Mouse (Mus musculus) heart, adult 9 months (tissue): ENCODE results near the gene Hdgf.
A peak's percentile ranks its signal among the peaks of the same experiment; 100 is the strongest.
"Not testable (repeated sequence)": the region's sequence is repeated elsewhere in the genome, so short reads cannot be mapped to it uniquely, and the experiment has no call there.

Experiments
- DNase-seq, 2 experiments: peaks; one replicate each; pipeline ENCODE4 v3.0.0; 2022; ENCODE audit warnings: low spot score in 2 of 2

Hdgf gene

DNA sequence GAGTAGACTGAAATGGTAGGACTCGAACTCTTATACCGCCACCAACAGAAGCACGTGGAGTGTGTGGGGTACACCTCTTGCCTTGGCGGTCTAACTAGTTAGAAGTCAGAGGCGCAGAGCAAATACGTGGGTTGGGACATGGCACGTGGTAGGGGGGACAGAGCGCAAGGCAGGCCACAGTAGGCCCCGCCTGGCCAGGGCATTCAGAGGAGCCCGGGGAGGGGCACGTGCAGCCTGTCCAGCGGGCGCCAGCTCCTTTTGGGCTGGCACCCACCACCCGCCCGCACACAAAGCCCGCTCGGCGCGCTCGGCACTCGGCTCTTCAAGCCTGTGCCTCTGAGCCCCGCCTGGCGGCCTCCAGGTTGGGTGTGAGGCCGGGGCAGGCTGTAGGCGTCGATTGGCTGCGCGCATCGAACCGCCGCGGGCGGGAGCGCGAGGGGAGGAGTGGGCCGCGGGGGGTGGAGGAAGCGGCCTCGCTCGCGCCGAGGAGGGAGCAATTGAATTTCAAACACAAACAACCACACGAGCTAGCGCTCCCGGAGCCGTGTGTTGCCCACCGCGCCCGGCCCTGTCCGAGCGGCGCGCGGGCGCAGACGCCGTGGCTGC, at the start of gene Hdgf:
Hdgf (plus strand) TSS at position 442 of the 606 bp plus-strand sequence.
- peak; percentile 95 for DNase-seq

DNA sequence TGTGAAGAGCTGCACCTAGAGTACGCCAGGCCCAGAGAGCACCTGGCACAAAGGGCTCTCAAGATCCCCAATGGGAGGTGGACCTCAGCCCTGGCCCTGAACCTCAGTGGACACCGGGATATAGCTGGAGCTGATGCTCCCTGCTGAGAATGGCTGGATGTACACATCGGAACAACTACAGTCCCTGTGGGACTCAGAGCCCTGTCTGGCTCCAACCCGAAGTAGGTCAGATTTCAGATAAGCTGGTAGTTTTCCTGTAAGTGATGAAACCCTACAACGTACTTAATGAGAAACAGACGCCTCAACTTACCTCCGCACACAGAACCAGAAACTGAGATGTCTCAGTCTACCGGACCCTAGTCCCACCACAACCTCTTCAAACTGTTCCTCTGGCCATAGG, 48.5 kb upstream of the Hdgf start:
- DNase-seq = no peak

DNA sequence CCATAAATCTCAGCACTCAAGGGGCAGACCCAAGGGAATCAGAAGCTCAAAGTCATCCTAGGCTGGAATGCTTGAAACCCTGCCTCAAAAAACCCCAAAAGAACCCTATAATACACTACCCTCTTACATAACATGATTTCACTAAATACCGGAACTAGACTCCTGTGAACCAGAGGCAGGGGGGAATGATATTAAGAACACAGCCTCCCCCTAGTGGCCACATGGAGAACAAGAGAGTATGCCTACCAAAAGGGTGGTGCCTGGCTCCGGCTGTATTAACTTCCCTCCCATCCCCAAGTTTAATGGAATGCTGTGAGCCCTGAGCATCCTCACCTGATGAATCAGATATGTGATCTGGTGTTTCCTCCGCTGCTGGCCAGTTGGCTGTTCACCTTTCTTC, 46.3 kb upstream of the Hdgf start:
- DNase-seq = peak; percentile 63 to 72

DNA sequence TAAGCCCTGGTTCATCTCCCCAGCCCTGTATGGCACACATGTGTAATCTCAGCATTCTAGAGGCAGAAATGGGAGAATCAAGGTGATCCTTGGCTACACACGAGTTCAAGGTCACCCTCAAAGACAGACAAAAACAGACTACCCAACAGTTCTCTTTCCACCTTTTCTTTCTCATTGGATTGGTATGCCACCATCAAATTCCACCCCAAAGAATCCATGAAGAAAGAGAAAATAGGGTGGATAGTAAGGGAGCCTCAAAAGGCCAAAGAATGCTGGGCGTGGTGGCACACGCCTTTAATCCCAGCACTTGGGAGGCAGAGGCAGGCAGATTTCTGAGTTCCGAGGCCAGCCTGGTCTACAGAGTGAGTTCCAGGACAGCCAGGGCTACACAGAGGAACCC, 42.0 kb upstream of the Hdgf start:
- DNase-seq = not testable (repeated sequence)

DNA sequence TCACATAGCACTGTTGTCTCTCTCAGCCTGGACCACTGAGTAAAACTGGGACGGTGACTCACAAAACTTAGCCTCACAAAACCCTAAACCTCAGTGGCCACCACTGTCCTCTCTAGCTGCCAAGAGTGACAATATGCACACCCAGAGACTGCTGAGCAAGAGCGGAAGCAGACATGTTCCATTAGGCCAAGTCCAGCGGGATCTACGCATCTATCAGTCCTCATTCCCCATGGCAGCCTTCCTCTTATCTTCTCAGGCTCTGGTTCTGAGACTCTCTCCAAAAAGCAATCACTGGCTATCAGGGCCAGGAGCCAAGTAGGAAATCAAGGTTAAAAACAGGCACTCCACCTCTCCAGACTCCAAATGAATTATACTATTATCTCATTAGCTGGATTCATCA, 28.4 kb upstream of the Hdgf start:
- no peak for DNase-seq

DNA sequence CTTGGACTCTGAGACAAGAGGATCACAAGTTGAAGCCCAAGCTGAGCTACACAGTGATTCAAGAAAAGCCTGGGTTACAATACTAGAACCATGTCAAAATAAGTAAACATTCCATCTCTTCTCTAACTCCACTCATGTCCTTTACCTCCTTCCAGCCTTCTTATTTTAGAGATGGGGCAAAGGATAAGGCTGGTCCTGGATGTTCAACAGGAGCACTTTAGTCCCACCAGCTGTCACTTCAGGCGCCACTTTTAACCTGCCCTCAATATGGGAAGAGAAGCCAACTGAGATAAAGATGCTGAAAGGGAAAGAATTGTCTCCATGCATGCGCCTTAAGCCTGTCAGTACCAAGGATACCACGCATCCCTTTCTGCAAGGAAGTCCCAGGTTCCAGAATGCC, 21.8 kb upstream of the Hdgf start:
- no peak for DNase-seq

DNA sequence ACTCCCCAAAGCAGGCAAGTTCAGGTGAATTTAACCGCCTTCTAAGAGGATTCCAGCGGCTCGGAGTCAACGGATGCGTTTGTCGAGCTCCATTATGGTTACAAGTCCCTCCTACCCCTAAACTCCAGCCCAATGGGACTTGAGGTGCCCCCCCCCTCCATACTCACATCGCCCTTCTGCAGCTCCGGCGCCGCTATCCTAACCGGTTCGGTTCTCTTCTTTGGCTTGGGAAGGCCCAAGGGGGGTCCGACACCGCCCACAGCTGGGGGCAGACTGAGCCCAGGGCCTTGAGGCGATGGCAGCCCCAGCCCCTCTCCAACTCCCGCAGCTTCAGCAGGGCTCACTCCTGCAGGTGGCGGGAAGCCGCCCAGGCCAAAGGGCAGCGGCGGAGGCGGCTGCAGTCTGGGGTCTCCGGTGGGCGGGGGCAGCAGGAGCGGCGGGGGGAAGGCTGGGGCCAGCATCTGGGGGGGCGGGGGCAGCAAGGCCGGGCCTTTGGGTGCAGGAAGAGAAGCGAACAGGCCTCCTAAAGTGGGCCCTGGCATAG, 21.3 kb upstream of the Hdgf start:
- peak in 1 of 2 experiments; percentile 46 for DNase-seq

DNA sequence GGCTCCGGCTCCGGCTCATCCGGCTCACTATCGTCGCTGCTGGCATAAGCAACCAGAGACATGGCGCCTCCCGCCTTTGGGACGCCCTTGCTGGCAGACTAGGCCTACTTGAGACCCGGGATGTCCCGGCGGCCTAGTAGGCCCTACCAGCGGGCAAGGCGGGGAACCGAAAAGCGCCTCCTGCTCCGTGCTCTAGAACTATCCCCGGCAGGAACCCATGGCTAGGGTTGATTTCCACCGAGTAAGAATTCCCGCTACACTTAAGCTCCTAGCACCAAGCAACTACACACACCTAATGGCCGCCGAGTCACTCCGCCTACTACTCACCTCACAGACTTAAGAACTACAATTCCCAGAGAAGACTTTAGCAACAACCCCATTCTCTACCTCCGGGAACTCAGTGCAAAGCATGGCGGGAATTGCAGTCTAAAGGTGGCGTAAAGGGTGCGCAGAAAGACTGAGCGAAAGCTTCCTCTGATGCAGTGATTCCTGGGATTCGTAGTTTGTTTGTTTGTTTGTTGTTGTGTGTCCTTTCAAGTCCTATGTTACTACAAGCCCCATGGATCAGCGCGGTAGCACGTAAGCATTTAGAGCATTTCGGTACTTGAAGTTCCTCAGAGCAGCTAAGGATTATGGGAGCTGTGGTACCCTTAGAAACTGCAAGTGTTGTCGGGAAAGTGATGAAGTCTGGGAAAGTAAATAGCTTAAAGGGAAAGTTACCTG, 20.7 kb upstream of the Hdgf start, which contains the start of gene Prcc:
Prcc (minus strand) TSS at position 328 of the 723 bp plus-strand sequence.
- DNase-seq = peak; percentile 98 to 99

DNA sequence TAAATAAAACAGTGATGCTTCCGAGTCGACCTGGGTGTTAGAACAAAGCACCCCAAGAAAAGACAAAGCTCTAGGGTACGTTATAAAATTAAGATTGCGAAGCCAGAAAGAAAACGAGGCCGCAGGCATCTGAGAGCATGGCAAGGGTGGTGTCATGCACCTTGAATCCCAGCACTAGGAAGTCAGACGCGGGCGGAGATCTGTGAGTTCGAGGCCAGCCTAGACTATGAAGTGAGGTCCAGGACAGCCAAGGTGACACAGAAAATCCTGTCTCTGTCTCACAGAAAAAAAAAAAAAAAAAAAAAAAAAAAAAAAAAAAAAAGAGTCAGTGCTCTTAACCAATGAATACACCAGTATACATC, 20.1 kb upstream of the Hdgf start:
- DNase-seq = no peak

DNA sequence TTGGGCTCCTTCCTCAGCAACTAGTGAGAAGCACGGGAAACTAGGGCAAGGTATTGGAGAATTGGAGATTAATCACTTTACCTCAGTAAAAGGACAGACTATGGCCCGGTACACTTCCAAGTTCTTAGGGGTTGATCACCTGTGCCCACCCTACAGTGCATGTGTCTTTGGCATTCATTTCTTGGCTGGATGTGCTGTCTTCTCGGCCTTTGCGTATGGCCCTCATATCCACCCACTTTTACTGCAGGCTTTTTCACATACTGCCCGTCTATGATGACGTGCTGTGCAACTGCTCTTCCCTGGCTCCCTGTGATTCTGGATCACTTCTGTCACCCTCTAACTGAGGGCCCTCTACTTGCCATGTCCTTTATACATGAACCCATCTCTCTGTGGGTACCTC, 19.7 kb upstream of the Hdgf start:
- DNase-seq = peak in 1 of 2 experiments; percentile 8

DNA sequence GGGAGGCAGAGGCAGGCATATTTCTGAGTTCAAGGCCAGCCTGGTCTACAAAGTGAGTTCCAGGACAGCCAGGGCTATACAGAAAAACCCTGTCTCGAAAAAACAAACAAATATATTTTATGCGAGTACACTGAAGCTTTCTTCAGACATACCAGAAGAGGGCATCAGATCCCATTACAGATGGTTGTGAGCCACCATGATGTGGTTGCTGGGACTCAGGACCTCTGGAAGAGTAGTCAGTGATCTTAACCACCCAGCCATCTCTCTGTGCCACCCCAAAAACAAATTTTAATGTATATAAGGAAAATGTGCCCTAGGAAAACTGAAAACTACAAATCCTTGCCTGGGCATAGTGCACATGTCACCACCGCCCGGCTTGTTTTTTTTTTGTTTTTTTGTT, 18.7 kb upstream of the Hdgf start:
- not testable (repeated sequence) for DNase-seq

DNA sequence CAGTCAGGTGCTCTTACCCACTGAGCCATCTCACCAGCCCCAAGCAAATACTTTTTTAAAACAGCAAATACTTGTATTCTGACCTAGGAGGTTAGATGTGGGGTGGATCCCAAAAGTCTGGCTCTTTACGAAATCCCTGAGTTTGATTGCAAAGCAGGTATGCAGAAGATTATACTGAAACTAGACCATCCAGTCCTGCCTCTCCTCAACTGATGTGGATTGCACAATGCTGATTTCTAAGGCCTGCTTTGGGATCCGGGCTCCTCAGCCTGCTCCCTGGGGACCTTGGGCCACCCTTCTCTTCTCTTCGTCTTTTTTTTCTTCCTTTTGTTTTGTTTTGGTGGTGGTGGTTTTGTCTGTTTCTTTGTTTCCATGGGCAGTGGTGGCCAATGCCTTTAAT, 14.6 kb upstream of the Hdgf start:
- DNase-seq = no peak

DNA sequence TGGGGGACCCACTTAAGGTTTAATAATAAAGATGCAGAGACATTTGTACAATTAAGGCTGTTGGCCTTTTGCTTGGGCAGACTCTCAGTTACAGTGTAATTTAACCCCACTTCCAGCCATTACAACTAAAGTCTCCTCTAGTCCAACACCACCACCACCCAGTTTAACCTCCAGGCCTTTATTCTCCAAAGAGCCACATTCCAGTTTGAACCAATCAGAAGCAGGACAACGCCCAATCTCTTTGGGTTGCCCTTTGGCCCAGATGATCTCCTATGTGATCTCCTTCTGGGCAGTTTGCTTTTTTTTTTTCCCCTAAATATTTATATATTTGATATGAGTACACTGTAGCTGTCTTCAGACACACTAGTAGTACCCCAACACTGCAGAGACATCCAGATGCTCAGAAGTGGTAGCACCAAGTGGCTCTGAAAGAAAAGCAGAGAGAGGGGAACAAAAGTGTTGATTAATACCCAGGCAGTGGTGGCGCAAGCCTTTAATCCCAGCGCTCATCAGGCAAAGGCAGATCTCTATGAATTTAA, 12.7 kb upstream of the Hdgf start:
- no peak for DNase-seq

DNA sequence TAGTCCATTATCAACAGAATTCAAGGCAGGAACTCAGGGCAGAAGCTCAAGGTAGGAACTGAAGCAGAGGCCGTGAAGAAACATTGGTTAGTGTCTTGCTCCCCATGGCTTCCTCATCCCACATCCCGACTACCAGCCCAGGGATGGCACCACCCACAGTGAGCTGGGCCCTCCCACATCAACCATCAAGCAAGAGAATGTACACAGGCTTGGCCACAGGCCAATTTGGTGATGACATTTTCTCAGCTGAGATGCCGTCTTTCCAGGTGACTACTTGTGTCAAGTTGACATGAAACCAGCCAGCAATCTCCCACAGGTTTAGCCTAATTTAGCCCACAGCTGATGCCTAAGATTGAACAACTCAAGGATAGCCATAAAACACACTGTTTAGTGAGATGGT, 6.9 kb upstream of the Hdgf start:
- no peak for DNase-seq

DNA sequence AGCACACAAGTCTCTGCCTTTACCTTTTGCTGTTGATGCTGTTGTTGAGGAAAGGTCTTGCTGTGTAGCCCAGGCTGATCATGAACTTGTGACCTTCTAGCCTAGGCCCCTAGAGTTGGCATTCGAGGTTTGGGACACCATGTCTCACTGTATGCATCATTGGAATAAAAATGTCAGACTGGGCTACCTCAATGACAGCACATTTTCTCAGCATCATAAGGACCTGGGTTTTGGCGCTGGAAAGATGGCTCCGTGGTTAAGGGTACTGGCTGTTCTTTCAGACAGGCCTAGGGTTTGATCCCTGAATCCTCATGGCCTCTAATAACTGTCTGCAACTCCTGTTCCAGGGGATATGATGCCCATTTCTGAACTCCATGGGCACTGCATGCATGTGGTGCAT, 6.3 kb upstream of the Hdgf start:
- no peak for DNase-seq

DNA sequence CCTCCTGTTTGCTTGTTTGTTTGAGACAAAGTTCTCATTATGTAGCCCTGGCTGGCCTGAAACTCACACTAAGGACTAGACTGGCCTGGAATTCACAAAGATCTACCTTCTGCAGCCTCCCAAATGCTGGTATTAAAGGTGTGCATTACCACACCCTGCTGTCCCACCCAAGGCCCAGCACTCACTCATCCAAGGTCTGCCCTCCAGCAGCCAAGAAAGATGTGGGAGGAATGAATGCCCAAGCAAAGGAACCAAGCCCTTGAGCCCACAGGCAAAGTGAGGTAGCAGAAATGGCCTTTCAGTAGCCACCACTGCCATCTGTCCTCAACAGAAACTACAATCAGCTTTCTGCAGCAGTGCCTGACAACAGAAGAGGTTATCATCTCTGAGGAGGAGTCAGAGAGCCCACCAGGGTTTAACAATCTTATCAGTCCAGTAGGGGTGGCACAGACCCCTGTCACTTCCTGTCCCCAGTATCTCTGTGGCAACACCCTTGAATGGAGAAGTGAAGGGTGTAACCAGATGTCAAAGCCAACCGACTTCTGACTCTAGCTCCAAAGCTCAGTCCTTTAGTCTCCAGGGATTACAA, 5.0 kb upstream of the Hdgf start:
- DNase-seq = no peak

DNA sequence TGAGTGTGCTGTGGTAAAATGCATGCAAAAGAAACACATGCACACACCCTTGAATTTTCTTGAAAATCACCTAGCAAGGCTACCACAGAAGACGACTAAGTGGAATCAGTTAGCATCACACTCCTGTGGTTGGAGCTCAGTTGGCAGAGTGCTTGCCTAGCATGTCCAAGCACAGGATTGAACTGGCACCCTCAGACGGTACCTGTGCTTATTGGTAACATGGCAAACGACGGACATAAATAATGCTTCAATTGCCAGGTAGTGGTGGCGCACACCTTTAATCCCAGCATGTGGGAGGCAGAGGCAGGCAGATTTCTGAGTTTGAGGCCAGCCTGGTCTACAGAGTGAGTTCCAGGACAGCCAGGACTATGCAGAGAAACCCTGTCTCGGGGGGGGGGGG, 4.2 kb upstream of the Hdgf start:
- not testable (repeated sequence) for DNase-seq

DNA sequence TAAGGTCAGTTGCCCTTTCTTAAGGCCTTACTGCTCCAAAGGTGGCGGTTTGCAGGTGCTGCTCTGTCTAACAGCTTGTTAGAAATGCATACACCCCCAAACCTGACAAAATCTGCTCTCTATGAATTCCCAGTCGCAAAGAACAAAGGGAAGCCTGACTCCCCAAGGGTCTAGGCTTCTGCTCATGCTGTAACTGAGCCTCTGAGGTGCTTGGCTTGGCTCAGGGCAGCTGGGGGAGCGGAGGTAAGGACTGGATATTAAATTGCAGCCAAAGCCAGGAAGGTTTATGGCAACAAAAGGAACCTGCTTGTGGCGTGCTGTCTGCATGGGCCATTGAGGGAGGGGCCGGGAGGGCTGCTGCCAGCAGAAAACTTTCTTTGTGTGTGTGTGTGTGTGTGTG, 2.3 kb upstream of the Hdgf start:
- DNase-seq = no peak

DNA sequence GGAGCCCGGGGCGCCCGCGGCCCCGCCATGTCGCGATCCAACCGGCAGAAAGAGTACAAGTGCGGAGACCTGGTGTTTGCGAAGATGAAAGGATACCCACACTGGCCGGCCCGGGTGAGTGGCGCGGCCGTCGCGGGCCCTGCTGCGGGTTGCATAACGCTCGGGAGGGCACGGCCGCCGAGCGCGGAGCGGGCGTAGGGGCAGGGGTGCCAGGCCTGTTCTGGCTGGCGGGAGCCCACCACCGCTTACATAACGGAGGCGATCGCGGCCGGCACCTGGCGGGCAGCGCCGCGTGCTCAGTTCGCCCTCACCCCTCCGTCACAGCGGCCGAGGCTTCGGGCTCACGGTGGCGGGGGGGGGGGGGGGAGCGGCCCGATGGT, 470 bp downstream of the Hdgf start:
- peak; percentile 68 for DNase-seq

DNA sequence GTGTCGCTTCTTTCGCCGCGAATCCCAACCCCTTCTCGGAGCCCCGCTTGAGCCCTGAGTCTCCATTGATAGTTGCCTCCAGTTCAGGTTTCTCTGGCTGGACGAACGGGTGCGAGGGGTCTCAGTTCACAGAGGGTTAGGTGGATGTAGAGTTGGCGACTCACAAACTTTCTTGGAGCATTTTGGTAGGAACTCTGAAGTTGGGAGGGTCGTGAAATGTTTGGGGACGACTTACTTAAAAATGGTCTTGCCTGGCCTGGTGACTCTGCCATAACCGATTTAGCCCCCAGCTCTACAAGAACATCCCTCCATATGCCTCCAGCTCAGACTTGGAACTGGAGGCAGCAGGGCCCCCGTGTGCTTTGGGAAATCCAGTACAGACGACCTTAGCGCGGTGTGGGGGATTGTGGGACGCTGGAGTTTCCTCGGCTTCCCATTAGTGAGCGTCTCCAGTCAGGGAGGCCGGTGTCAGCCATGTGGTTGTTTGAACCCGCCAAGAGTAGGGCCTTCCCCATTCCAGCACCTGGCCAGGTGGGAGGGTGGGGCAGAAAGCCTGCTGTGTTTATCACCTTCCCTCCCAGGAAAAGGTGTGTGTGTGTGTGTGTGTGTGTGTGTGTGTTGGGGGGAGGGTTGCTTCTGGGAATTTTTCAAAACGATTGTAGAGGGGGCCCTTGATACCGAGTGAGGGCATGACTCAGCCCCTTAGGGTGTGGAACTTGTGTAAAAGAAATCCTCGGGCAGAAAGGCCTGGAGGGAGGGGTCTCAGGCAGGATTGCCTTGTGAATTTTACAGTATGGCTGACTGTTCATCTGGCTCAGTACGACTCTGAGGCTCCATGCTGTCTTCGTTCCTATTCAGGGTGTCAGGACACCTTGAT, 1.1 kb downstream of the Hdgf start:
- DNase-seq = no peak

DNA sequence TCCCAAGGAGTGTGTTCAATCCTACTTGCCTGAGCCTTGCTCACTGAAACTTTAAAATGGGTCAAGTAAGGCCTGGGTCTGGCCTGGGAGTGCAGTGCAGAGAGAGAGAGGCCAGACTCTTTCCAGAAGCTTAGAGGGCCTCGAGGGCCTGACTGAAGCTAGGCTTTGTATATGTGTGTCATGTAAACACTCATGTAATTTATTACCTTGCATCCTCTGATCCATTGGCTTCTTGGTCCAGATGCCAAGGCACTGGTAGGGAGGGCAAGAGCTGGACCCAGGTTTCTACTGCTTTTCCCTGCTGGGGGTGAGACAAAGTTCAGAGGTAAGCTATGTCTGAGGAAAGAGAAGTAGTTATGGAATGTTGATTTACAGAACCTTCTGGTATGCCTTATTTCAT, 1.8 kb downstream of the Hdgf start:
- no peak for DNase-seq

DNA sequence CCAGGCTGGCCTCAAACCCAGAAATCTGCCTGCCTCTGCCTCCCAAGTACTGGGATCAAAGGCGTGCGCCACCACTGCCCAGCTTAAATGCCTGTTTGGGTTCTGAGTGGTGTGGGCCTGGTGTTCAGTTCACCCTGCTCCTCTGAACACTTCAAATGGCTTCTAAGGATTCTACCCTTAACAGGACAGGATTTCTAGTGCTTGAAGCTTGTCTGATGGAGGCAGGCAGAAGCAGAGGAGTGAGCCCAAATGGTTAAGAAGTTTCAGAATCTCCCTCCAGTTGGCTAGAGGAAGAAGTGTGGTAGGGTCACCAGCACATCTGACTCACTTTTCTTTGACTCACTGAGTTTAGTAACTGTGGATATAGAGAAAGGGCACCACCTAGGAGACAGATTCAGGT, 3.3 kb downstream of the Hdgf start:
- DNase-seq = no peak
